In the genomic region with DNA sequence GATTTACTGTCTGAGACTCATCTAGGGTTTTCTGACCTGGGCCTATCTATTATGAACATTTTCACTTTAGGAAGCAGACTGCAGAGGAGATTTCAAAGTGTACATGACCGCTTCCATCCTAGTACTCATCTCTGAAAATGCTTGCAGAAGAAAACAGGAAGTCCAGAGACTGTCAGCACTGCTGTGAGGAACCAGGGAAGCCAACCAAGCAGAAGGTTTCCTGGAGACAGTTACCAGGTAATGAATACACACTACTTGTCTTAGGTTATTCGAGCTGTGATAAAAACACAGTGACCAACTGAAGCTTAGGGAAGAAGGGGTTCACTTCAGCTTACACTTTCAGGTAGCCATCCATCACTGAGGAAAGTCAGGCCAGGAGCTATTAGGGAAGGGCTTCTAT, we compare ENCODE assay signal across 17 mouse cellular contexts. TPM values are rescaled to one million over a fixed set of nuclear protein-coding genes. Genes with fewer than 3 reads are reported as not detected.
DNase-seq lines count a peak whose midpoint lies in the region; TF ChIP-seq lines count a peak whose summit lies in the region.
"Had no signal": no experiment of that assay in that cellular context is flagged by ENCODE, and none has a peak within 500 bp of the region (broad histone marks: within the 10 kb centered on the region; RNA-seq: fewer than 3 reads in every experiment).

No protein-coding gene starts in this region.

- no peak for TF ChIP-seq RAD21 in MEL (IDR thresholded peaks at IDR 0.05; ENCODE audit: low read depth, low read length)

- peaks cover 0 to 5% of the 10 kb centered on the region in 2 experiments; a peak in 2 of 4 replicates for H3K4me1 ChIP-seq in MEL (ENCODE audit: control insufficient read depth in 1 of 2, insufficient read depth in 2 of 2, low read length in 2 of 2)
- H3K4me1 ChIP-seq: intestine, embryonic 15.5 days; midbrain, embryonic 10.5 days; neural tube, embryonic 13.5 days had no signal

- peak; percentile 78 to 80 for DNase-seq in spleen, postnatal 36 days (ENCODE audit: low spot score in 2 of 2)
- DNase-seq in spleen, adult 12 weeks (ENCODE audit: low spot score) = no peak
- DNase-seq in MEL (ENCODE audit: low read depth, low spot score) = peak; percentile 83
- DNase-seq in induced T-regulatory cell, adult 2 months (ENCODE audit: low read depth) = peak; percentile 58
- no peak for DNase-seq in embryo, embryonic 10 days (ENCODE audit: low spot score)
- no peak for DNase-seq in gastrocnemius, adult 2 months
- DNase-seq in ovary, postnatal 14 days (ENCODE audit: low spot score) = no peak
- DNase-seq: adrenal gland, adult 2 months; cerebellum, adult 11 months; cerebellum, postnatal 14 days; retina, postnatal 1 day; thymus, postnatal 25 days had no signal

- no peak for TF ChIP-seq EP300 in MEL (IDR thresholded peaks at IDR 0.05; ENCODE audit: low read depth in 1 of 2, low read length in 2 of 2)

- no peak overlapping the region for H3K9ac ChIP-seq in MEL (ENCODE audit: control insufficient read depth, low read depth, low read length, poor library complexity, severe bottlenecking)
- H3K9ac ChIP-seq: intestine, embryonic 15.5 days; neural tube, embryonic 13.5 days had no signal

- no peak for TF ChIP-seq POLR2A in MEL (IDR thresholded peaks at IDR 0.05; ENCODE audit: control insufficient read depth in 1 of 2, insufficient read depth in 1 of 2, low read depth in 1 of 2, low read length in 2 of 2, poor library complexity in 1 of 2)

- H3K79me2 ChIP-seq in MEL (ENCODE audit: control insufficient read depth, insufficient read depth, low read length, poor library complexity) = no peaks in the 10 kb centered on the region

- H3K27me3 ChIP-seq in MEL (ENCODE audit: control insufficient read depth in 1 of 2, insufficient read depth in 2 of 2, low read length in 2 of 2) = no peaks in the 10 kb centered on the region
- H3K27me3 ChIP-seq: intestine, embryonic 15.5 days; neural tube, embryonic 13.5 days had no signal

- TF ChIP-seq CTCF in MEL (IDR thresholded peaks at IDR 0.05 in 2 of 3, conservative IDR thresholded peaks at IDR 0.05 in 1 of 3; ENCODE audit: control insufficient read depth in 1 of 3, insufficient read depth in 1 of 3, low read depth in 2 of 3, low read length in 3 of 3, poor library complexity in 1 of 3, severe bottlenecking in 1 of 3) = no peak
- TF ChIP-seq CTCF in gastrocnemius, adult 2 months (IDR thresholded peaks at IDR 0.05) = no peak

- H3K9me3 ChIP-seq in MEL (replicated peaks; ENCODE audit: insufficient read depth, low read length) = no peaks in the 10 kb centered on the region
- H3K9me3 ChIP-seq: embryonic facial prominence, embryonic 10.5 days; intestine, embryonic 15.5 days; limb, embryonic 10.5 days; midbrain, embryonic 10.5 days; neural tube, embryonic 13.5 days had no signal

- H3K27ac ChIP-seq in MEL (ENCODE audit: control insufficient read depth, low read depth, low read length) = no peak overlapping the region
- H3K27ac ChIP-seq in gastrocnemius, adult 2 months = no peak overlapping the region
- H3K27ac ChIP-seq: embryonic facial prominence, embryonic 10.5 days; intestine, embryonic 15.5 days; limb, embryonic 10.5 days; midbrain, embryonic 10.5 days; neural tube, embryonic 13.5 days had no signal

- H3K4me3 ChIP-seq in MEL (ENCODE audit: control insufficient read depth in 1 of 2, insufficient read depth in 1 of 2, low read depth in 2 of 2, low read length in 2 of 2) = no peak overlapping the region
- H3K4me3 ChIP-seq in gastrocnemius, adult 2 months = no peak overlapping the region
- H3K4me3 ChIP-seq: embryonic facial prominence, embryonic 10.5 days; intestine, embryonic 15.5 days; limb, embryonic 10.5 days; midbrain, embryonic 10.5 days; neural tube, embryonic 13.5 days had no signal

- H3K36me3 ChIP-seq in MEL (ENCODE audit: control insufficient read depth in 1 of 2, insufficient read depth in 2 of 2, low read length in 2 of 2) = peaks cover 0 to 7% of the 10 kb centered on the region in 2 experiments; a peak in 3 of 4 replicates
- H3K36me3 ChIP-seq: embryonic facial prominence, embryonic 10.5 days; intestine, embryonic 15.5 days; limb, embryonic 10.5 days; midbrain, embryonic 10.5 days; neural tube, embryonic 13.5 days had no signal

- intact Hi-C loops in gastrocnemius, adult 2 months (cut with DNase I) = no loop called here

TF ChIP-seq in MEL, 35 proteins besides CTCF, POLR2A, EP300 and RAD21:
- TF ChIP-seq MAX (IDR thresholded peaks at IDR 0.05; ENCODE audit: low read length) (no peak), ZC3H11A (IDR thresholded peaks at IDR 0.05; ENCODE audit: low read depth, low read length) (no peak), MXI1 (IDR thresholded peaks at IDR 0.05; ENCODE audit: low read depth, low read length) (no peak), CHD1 (IDR thresholded peaks at IDR 0.05; ENCODE audit: low read depth, low read length) (no peak), ETS1 (IDR thresholded peaks at IDR 0.05; ENCODE audit: low read depth, low read length) (no peak), JUND (IDR thresholded peaks at IDR 0.05; ENCODE audit: low read depth, low read length) (no peak), NRF1 (IDR thresholded peaks at IDR 0.05; ENCODE audit: insufficient read depth, low read depth, low read length, poor library complexity, severe bottlenecking) (no peak)

RNA-seq across cellular contexts. Expression of a gene that starts 33.3 kb away (rescaled TPM):
- total RNA-seq in MEL (2012; rRNA removed) = 80.7 and 95.4 TPM in 2 replicates
- 100 to 1,000 TPM in 1 of 2 experiments, not detected in 1; 181 TPM for polyA plus RNA-seq in MEL (2012; ENCODE audit: insufficient read depth in 1 of 2, insufficient read length in 2 of 2, low read depth in 1 of 2, low replicate concordance in 2 of 2, missing spikeins in 1 of 2)
- 10 to 100 TPM; 50.1 to 65.8 TPM for total RNA-seq in gastrocnemius, adult 2 months (2021)

RNA-seq across cellular contexts. Expression of a gene that starts 50.9 kb away (rescaled TPM):
- total RNA-seq in MEL (2012; rRNA removed) = 133 and 145 TPM in 2 replicates
- 100 to 1,000 TPM in 1 of 2 experiments, not detected in 1; 138 TPM for polyA plus RNA-seq in MEL (2012; ENCODE audit: insufficient read depth in 1 of 2, insufficient read length in 2 of 2, low read depth in 1 of 2, low replicate concordance in 2 of 2, missing spikeins in 1 of 2)
- total RNA-seq in gastrocnemius, adult 2 months (2021) = 10 to 100 TPM; 64.7 to 88.5 TPM

Comparison
In these comparisons a context has a peak if more than half of its experiments do, and no peak if none do; other contexts are left out.
1. DNase-seq: peak in spleen, postnatal 36 days (2 of 2), MEL (single experiment) and induced T-regulatory cell, adult 2 months (single experiment); none in spleen, adult 12 weeks (single experiment), embryo, embryonic 10 days (single experiment), gastrocnemius, adult 2 months (single experiment) and ovary, postnatal 14 days (single experiment).